Mouse (Mus musculus): ENCODE measurements around the gene Mitd1. TPM values are rescaled to one million over a fixed set of nuclear protein-coding genes. Genes with fewer than 3 reads are reported as not detected.

Mitd1 gene
- polyA plus RNA-seq, 1 experiment from 2014 or later: 27.8 TPM

GRCm38 (mm10) chr1:37872131-37873067, 17.8 kb downstream of the Mitd1 start:
- peaks cover 8% of the 10 kb centered on the region; the same call in 1 of the 2 replicates for H3K36me3 ChIP-seq (ENCODE audit: control insufficient read depth, insufficient read depth, low read length)
- peak overlapping the region; percentile 47 for H3K9ac ChIP-seq (ENCODE audit: low read length)
- H3K27me3 ChIP-seq (ENCODE audit: control insufficient read depth, insufficient read depth, low read length): no peaks in the 10 kb centered on the region
- 8% methylated on average over 33 of the region's 33 CpGs for WGBS
- H3K4me2 ChIP-seq: peak overlapping the region; percentile 83
- ATAC-seq (ENCODE audit: low FRiP score): peak; percentile 89
- H3K9me3 ChIP-seq (ENCODE audit: control insufficient read depth, low read length): no peaks in the 10 kb centered on the region
- DNase-seq (ENCODE audit: low spot score, missing footprints): peak; percentile 95
- peaks cover 7% of the 10 kb centered on the region for H3K4me1 ChIP-seq (ENCODE audit: control insufficient read depth, insufficient read depth, low read length)
- H3K4me3 ChIP-seq (ENCODE audit: low read depth, low read length): peak overlapping the region; percentile 56
- no peak overlapping the region; the same call in 1 of the 2 replicates for H3K27ac ChIP-seq (ENCODE audit: low read depth, low read length)

GRCm38 (mm10) chr1:37871704-37872103, 18.5 kb downstream of the Mitd1 start, which contains the start of gene Lipt1:
Gene Lipt1 (plus strand): TSS chr1:37871738.
- H3K27ac ChIP-seq (ENCODE audit: low read depth, low read length): no peak within 1 kb of the TSS; the same call in 1 of the 2 replicates
- H3K4me1 ChIP-seq (ENCODE audit: control insufficient read depth, insufficient read depth, low read length): peaks cover 7% of the 10 kb centered on the region
- no peaks in the 10 kb centered on the region for H3K27me3 ChIP-seq (ENCODE audit: control insufficient read depth, insufficient read depth, low read length)
- H3K9ac ChIP-seq (ENCODE audit: low read length): peak within 1 kb of the TSS; percentile 47
- peak within 1 kb of the TSS; percentile 56 for H3K4me3 ChIP-seq (ENCODE audit: low read depth, low read length)
- H3K36me3 ChIP-seq (ENCODE audit: control insufficient read depth, insufficient read depth, low read length): peaks cover 8% of the 10 kb centered on the region; the same call in 1 of the 2 replicates
- ATAC-seq (ENCODE audit: low FRiP score): peak; percentile 59
- DNase-seq (ENCODE audit: low spot score, missing footprints): peak; percentile 92
- H3K9me3 ChIP-seq (ENCODE audit: control insufficient read depth, low read length): no peaks in the 10 kb centered on the region
- 9% methylated on average over 7 of the region's 7 CpGs for WGBS
- H3K4me2 ChIP-seq: peak within 1 kb of the TSS; percentile 83

GRCm38 (mm10) chr1:37869362-37869761, 20.8 kb downstream of the Mitd1 start:
- H3K4me1 ChIP-seq (ENCODE audit: control insufficient read depth, insufficient read depth, low read length): peaks cover 7% of the 10 kb centered on the region
- no peak overlapping the region for H3K9ac ChIP-seq (ENCODE audit: low read length)
- H3K4me3 ChIP-seq (ENCODE audit: low read depth, low read length): no peak overlapping the region
- no peak overlapping the region for H3K27ac ChIP-seq (ENCODE audit: low read depth, low read length)
- no peaks in the 10 kb centered on the region for H3K9me3 ChIP-seq (ENCODE audit: control insufficient read depth, low read length)
- H3K36me3 ChIP-seq (ENCODE audit: control insufficient read depth, insufficient read depth, low read length): no peaks in the 10 kb centered on the region
- DNase-seq (ENCODE audit: low spot score, missing footprints): no peak
- no peak overlapping the region for H3K4me2 ChIP-seq
- ATAC-seq (ENCODE audit: low FRiP score): no peak
- 61% methylated on average over 2 of the region's 2 CpGs for WGBS
- H3K27me3 ChIP-seq (ENCODE audit: control insufficient read depth, insufficient read depth, low read length): no peaks in the 10 kb centered on the region

GRCm38 (mm10) chr1:37868640-37869039, 21.6 kb downstream of the Mitd1 start:
- no peak overlapping the region for H3K4me2 ChIP-seq
- peaks cover 7% of the 10 kb centered on the region for H3K4me1 ChIP-seq (ENCODE audit: control insufficient read depth, insufficient read depth, low read length)
- H3K27ac ChIP-seq (ENCODE audit: low read depth, low read length): no peak overlapping the region
- WGBS: 70% methylated on average over 10 of the region's 10 CpGs
- ATAC-seq (ENCODE audit: low FRiP score) (no peak), DNase-seq (ENCODE audit: low spot score, missing footprints) (no peak)
- no peaks in the 10 kb centered on the region for H3K36me3 ChIP-seq (ENCODE audit: control insufficient read depth, insufficient read depth, low read length)
- no peaks in the 10 kb centered on the region for H3K9me3 ChIP-seq (ENCODE audit: control insufficient read depth, low read length)
- H3K4me3 ChIP-seq (ENCODE audit: low read depth, low read length): no peak overlapping the region
- no peaks in the 10 kb centered on the region for H3K27me3 ChIP-seq (ENCODE audit: control insufficient read depth, insufficient read depth, low read length)
- H3K9ac ChIP-seq (ENCODE audit: low read length): no peak overlapping the region

GRCm38 (mm10) chr1:37867684-37868322, 22.4 kb downstream of the Mitd1 start:
- 73% methylated on average over 10 of the region's 10 CpGs for WGBS

GRCm38 (mm10) chr1:37867056-37867455, 23.2 kb downstream of the Mitd1 start:
- Histone ChIP-seq H3K36me3 (ENCODE audit: control insufficient read depth, insufficient read depth, low read length) (no peaks in the 10 kb centered on the region), H3K4me2 (no peak overlapping the region), H3K27me3 (ENCODE audit: control insufficient read depth, insufficient read depth, low read length) (no peaks in the 10 kb centered on the region), H3K4me1 (ENCODE audit: control insufficient read depth, insufficient read depth, low read length) (peaks cover 3% of the 10 kb centered on the region; the same call in 1 of the 2 replicates), H3K9ac (ENCODE audit: low read length) (no peak overlapping the region), H3K9me3 (ENCODE audit: control insufficient read depth, low read length) (no peaks in the 10 kb centered on the region), H3K4me3 (ENCODE audit: low read depth, low read length) (no peak overlapping the region), H3K27ac (ENCODE audit: low read depth, low read length) (no peak overlapping the region)
- DNase-seq (ENCODE audit: low spot score, missing footprints) (no peak), ATAC-seq (ENCODE audit: low FRiP score) (no peak)
- 71% methylated on average over 1 of the region's 1 CpGs for WGBS

More at GRCm38 (mm10) chr1:37867684-37868322, 22.4 kb downstream of the Mitd1 start:
- no peak overlapping the region for H3K4me3 ChIP-seq (ENCODE audit: low read depth, low read length)
- no peak for ATAC-seq (ENCODE audit: low FRiP score)
- no peak overlapping the region for H3K9ac ChIP-seq (ENCODE audit: low read length)
- no peaks in the 10 kb centered on the region for H3K36me3 ChIP-seq (ENCODE audit: control insufficient read depth, insufficient read depth, low read length)
- DNase-seq (ENCODE audit: low spot score, missing footprints): no peak
- H3K4me1 ChIP-seq (ENCODE audit: control insufficient read depth, insufficient read depth, low read length): peaks cover 7% of the 10 kb centered on the region
- H3K27me3 ChIP-seq (ENCODE audit: control insufficient read depth, insufficient read depth, low read length): no peaks in the 10 kb centered on the region
- no peak overlapping the region for H3K4me2 ChIP-seq
- no peak overlapping the region for H3K27ac ChIP-seq (ENCODE audit: low read depth, low read length)
- H3K9me3 ChIP-seq (ENCODE audit: control insufficient read depth, low read length): no peaks in the 10 kb centered on the region

- no peak for ATAC-seq (ENCODE audit: low FRiP score)
- no peaks in the 10 kb centered on the region; the same call in 1 of the 2 replicates for H3K4me1 ChIP-seq (ENCODE audit: control insufficient read depth, insufficient read depth, low read length)
- H3K36me3 ChIP-seq (ENCODE audit: control insufficient read depth, insufficient read depth, low read length): no peaks in the 10 kb centered on the region
Measured at GRCm38 (mm10) chr1:37866286-37866685, 23.9 kb downstream of the Mitd1 start, which contains the start of gene Tsga10. Gene Tsga10 (minus strand): TSS chr1:37866429.

GRCm38 (mm10) chr1:37865401-37866215, 24.6 kb downstream of the Mitd1 start:
- DNase-seq (ENCODE audit: low spot score, missing footprints) (no peak), ATAC-seq (ENCODE audit: low FRiP score) (no peak)
- Histone ChIP-seq H3K4me2 (peak overlapping the region; percentile 76), H3K27ac (ENCODE audit: low read depth, low read length) (peak overlapping the region; percentile 64; the same call in 1 of the 2 replicates), H3K9me3 (ENCODE audit: control insufficient read depth, low read length) (no peaks in the 10 kb centered on the region), H3K9ac (ENCODE audit: low read length) (peak overlapping the region; percentile 72), H3K4me3 (ENCODE audit: low read depth, low read length) (peak overlapping the region; percentile 60), H3K27me3 (ENCODE audit: control insufficient read depth, insufficient read depth, low read length) (no peaks in the 10 kb centered on the region), H3K4me1 (ENCODE audit: control insufficient read depth, insufficient read depth, low read length) (no peaks in the 10 kb centered on the region), H3K36me3 (ENCODE audit: control insufficient read depth, insufficient read depth, low read length) (no peaks in the 10 kb centered on the region)
- 12% methylated on average over 23 of the region's 23 CpGs for WGBS

More at GRCm38 (mm10) chr1:37866286-37866685, 23.9 kb downstream of the Mitd1 start, which contains the start of gene Tsga10:
- peak within 1 kb of the TSS; percentile 76 for H3K4me2 ChIP-seq
- H3K27me3 ChIP-seq (ENCODE audit: control insufficient read depth, insufficient read depth, low read length): no peaks in the 10 kb centered on the region
- H3K9ac ChIP-seq (ENCODE audit: low read length): peak within 1 kb of the TSS; percentile 72
- no peak for DNase-seq (ENCODE audit: low spot score, missing footprints)
- peak within 1 kb of the TSS; percentile 60 for H3K4me3 ChIP-seq (ENCODE audit: low read depth, low read length)
- H3K9me3 ChIP-seq (ENCODE audit: control insufficient read depth, low read length): no peaks in the 10 kb centered on the region
- 87% methylated on average over 6 of the region's 6 CpGs for WGBS
- H3K27ac ChIP-seq (ENCODE audit: low read depth, low read length): peak within 1 kb of the TSS; percentile 64; the same call in 1 of the 2 replicates
